Mouse (Mus musculus) forebrain, embryonic 13.5 days (tissue): ENCODE measurements around the gene Sacs. TPM values are rescaled to one million over a fixed set of nuclear protein-coding genes. Genes with fewer than 3 reads are reported as not detected.
"Not testable (repeated sequence)": the region's sequence is repeated elsewhere in the genome, so short reads cannot be mapped to it uniquely, and the experiment has no call there.

ENCODE experiments used
- ATAC-seq: fragments of 200-750 bp; cut with Nextera tagmentation; 2 replicates; pipeline ENCODE4 v1.8.0; 2017
- H3K27ac ChIP-seq: fragments of 300-500 bp; sonication (generic); 2 replicates; pipeline ENCODE4 v1.5.1; 2015; ENCODE audit warnings: inconsistent platforms, mild to moderate bottlenecking, moderate library complexity
- H3K27me3 ChIP-seq: fragments of 300-500 bp; sonication (generic); 2 replicates; pipeline ENCODE4 v1.6.1; 2015; ENCODE audit warnings: mild to moderate bottlenecking, inconsistent platforms
- H3K36me3 ChIP-seq: fragments of 300-500 bp; sonication (generic); 2 replicates; pipeline ENCODE4 v1.6.1; 2015; ENCODE audit warnings: mild to moderate bottlenecking, inconsistent platforms; ENCODE audit not compliant: poor library complexity, severe bottlenecking
- H3K4me1 ChIP-seq: fragments of 300-500 bp; sonication (generic); 2 replicates; pipeline ENCODE4 v1.6.1; 2015; ENCODE audit warnings: inconsistent platforms
- H3K4me2 ChIP-seq: fragments of 300-500 bp; sonication (generic); 2 replicates; pipeline ENCODE4 v1.6.1; 2015; ENCODE audit warnings: inconsistent platforms, mild to moderate bottlenecking, moderate library complexity
- H3K4me3 ChIP-seq: fragments of 300-500 bp; sonication (generic); 2 replicates; pipeline ENCODE4 v1.5.1; 2015; ENCODE audit warnings: mild to moderate bottlenecking, inconsistent platforms
- H3K9ac ChIP-seq: fragments of 300-500 bp; sonication (generic); 2 replicates; pipeline ENCODE4 v1.6.1; 2015; ENCODE audit warnings: mild to moderate bottlenecking, inconsistent platforms
- H3K9me3 ChIP-seq: fragments of 300-500 bp; sonication (generic); replicated peaks from 2 replicates; pipeline ENCODE4 v1.6.1; 2016; ENCODE audit warnings: inconsistent platforms
- WGBS: fragments of 180-500 bp; shearing (Covaris S2); methylation state at CpG from one replicate; pipeline ENCODE4 v1.1.7; 2015; 5-methylcytosine and 5-hydroxymethylcytosine counted together
- polyA plus RNA-seq: library from polyadenylated mRNA; unstranded; fragments of >200 nt; fragmentation: Nextera tagmentation; extraction: Ambion mirVana; gene quantifications from 2 replicates; pipeline ENCODE4 v1.2.1, GENCODE M21; 2015

Gene Sacs
- polyA plus RNA-seq, result 6.5 and 7.4 TPM in 2 replicates

DNA sequence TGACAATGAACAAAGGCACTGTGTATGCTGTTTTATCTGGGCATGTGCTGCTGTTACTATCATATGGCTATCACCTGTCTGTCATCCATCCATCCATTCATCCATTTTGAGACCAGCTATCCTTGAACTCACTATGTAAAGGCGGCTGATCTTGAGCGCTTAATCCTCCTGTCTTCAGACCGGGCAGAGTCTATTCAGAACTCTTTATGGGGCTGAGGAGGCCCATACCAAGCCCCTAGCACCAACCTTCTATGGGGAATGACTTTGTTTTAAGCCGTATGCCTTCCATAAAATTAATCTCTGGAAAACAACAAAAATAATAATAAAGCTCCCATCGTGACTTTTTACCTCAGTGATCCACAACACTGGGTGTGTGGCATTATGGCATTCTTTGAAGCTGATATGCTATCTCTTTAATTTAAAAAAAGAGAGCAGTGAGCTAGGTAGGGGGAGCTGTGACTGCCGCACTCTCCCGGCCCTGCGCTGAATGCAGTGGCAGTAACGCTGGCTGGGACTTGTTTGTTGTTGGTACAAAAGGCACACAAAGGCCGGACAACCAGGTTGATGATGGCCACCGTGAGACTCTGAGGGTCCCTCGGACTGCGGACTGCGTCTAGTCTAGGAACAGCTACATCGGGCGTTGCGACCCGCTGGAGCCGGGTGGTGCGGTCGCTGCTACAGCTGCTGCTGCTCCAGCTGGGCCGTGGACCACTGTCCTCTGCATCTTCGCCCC is at the start of gene Sacs:
Gene Sacs (plus strand): TSS at position 464 of the 733 bp plus-strand sequence.
- Histone ChIP-seq H3K9me3 (no peaks in the 10 kb centered on the region), H3K27ac (no peak within 1 kb of the TSS), H3K4me2 (peak within 1 kb of the TSS; percentile 70), H3K36me3 (no peaks in the 10 kb centered on the region), H3K4me1 (peaks cover 9% of the 10 kb centered on the region; the same call in 1 of the 2 replicates), H3K4me3 (peak within 1 kb of the TSS; percentile 55), H3K9ac (peak within 1 kb of the TSS; percentile 81), H3K27me3 (peaks cover 6% of the 10 kb centered on the region; the same call in 1 of the 2 replicates)
- 3% methylated on average over 23 of the region's 23 CpGs for WGBS
- peak; percentile 90 for ATAC-seq

DNA sequence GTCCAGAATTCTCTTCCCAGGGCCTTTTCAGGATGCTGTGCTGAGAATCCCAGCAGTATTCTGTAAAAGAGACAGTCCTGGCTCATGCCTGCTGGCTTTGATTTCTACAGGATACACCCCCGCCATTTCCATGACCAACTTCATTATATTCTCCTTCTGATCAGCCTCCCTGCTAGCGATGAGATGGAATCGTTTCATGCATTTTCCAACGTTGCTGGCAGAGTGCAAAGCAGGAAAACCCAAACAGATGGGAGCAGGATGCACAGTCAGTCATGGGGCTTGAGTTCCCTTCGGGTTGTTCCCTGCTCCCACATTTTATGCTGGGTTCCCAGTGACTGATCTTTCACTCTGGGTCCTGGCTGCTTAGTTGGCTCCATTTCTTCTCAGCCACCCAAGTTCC is 47.3 kb upstream of the Sacs start:
- no peak for ATAC-seq
- H3K27ac ChIP-seq, result no peak overlapping the region
- no peaks in the 10 kb centered on the region for H3K36me3 ChIP-seq
- H3K4me1 ChIP-seq, result no peaks in the 10 kb centered on the region
- H3K9me3 ChIP-seq, result no peaks in the 10 kb centered on the region
- H3K4me3 ChIP-seq, result no peak overlapping the region
- no peak overlapping the region for H3K4me2 ChIP-seq
- H3K9ac ChIP-seq, result no peak overlapping the region
- H3K27me3 ChIP-seq, result no peaks in the 10 kb centered on the region
- WGBS, result 82% methylated on average over 5 of the region's 5 CpGs

DNA sequence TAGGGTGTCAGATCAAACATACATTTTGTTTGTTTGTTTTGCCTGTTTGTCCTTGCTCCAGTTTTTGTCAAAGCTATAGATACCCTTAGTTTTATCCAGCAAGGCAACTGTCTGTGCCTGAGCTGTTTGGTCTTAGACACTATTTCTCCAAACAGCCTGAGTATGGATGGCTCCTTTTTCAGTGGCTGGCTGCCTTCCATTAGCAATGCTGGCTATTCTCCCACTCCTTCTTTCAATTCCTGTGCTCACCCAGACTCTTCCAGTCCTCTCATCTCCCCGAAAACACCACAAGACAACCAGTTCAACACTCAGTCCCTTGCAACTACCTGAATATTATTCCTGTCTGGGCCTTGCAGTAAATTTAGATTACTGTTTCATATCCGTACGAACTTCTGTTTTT is 46.2 kb upstream of the Sacs start:
- Histone ChIP-seq H3K27ac (no peak overlapping the region), H3K4me2 (no peak overlapping the region), H3K9me3 (no peaks in the 10 kb centered on the region), H3K36me3 (no peaks in the 10 kb centered on the region), H3K4me3 (no peak overlapping the region), H3K4me1 (no peaks in the 10 kb centered on the region), H3K27me3 (no peaks in the 10 kb centered on the region), H3K9ac (no peak overlapping the region)
- ATAC-seq, result no peak
- 90% methylated on average over 3 of the region's 3 CpGs for WGBS

DNA sequence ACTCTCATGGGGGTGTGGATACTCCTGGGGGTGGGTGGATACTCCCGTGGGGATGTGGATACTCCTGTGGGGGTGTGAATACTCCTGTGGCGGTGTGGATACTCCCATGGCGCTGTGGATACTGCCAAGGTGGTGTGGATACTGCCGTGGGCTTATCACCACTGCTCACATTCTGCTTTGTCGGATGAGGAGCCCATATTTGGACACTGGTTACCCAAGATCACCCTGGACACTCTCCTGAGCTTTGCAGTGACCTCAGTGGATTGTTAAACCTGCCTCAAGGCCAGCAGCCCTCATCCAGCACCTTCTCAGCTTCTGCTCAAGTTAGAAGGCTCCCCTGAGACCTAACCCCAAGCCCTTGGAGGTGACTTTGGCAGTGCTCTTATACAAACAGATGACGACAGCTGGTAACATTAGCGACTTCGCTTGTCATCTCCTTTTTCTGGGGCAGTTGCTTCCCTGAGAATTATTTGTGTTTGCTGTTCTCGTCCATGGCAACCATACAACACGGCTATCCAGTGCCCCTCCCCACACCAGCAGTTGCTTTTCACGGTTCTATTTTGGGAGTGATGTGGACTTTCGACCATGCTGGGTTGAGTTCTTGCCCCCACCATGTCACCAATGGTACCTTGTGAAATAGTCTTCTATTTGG is 40.2 kb upstream of the Sacs start:
- H3K27me3 ChIP-seq, result no peaks in the 10 kb centered on the region
- no peaks in the 10 kb centered on the region for H3K9me3 ChIP-seq
- H3K4me1 ChIP-seq, result no peaks in the 10 kb centered on the region
- no peak overlapping the region for H3K27ac ChIP-seq
- no peaks in the 10 kb centered on the region for H3K36me3 ChIP-seq
- no peak overlapping the region for H3K4me2 ChIP-seq
- 91% methylated on average over 12 of the region's 12 CpGs for WGBS
- no peak for ATAC-seq
- no peak overlapping the region for H3K4me3 ChIP-seq
- H3K9ac ChIP-seq, result no peak overlapping the region

DNA sequence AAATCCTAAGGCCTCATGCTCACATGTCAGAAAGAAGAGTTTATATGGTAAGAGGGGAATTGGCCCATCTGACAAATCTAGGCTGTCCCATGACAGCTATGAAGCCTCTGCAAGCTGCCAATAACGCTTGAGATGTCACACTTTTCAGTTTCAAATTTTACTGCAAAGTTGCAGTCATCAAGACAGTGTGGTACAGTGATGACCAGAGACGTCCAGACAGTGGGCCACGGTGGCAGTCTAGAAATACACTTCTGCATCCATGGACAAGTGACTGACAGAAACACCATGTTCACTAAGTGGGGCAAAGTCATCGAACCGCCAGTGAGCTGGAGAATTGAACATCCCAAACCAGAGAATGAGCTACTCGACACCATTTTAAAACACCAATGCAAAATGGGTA is 37.5 kb upstream of the Sacs start:
- Histone ChIP-seq H3K27ac (no peak overlapping the region), H3K27me3 (no peaks in the 10 kb centered on the region), H3K4me1 (no peaks in the 10 kb centered on the region), H3K4me2 (no peak overlapping the region), H3K9ac (no peak overlapping the region), H3K36me3 (no peaks in the 10 kb centered on the region), H3K4me3 (no peak overlapping the region), H3K9me3 (no peaks in the 10 kb centered on the region)
- WGBS, result 87% methylated on average over 6 of the region's 6 CpGs
- no peak for ATAC-seq

DNA sequence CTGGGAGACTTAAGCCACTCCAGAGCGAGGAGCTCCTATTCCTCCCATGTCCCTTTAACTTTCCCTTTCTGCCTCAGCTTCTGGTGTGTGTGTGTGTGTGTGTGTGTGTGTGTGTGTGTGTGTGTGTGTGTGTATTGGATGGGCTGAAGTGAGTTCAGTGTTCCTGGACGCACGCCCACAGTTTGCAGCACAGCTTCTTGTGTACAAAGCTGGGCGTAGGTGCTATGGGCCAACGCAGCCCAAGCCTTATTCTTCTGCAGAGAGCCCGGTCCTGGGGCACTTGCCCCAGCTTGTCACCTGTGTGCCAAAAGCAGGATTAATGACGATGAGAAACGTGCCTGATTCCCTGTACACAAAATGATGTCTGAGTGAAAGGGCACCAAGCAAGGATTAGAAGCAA is 31.9 kb upstream of the Sacs start:
- WGBS, result 67% methylated on average over 8 of the region's 8 CpGs
- peaks cover 2% of the 10 kb centered on the region; the same call in 1 of the 2 replicates for H3K4me1 ChIP-seq
- no peak overlapping the region for H3K9ac ChIP-seq
- no peak overlapping the region for H3K4me3 ChIP-seq
- H3K36me3 ChIP-seq, result no peaks in the 10 kb centered on the region
- ATAC-seq, result no peak
- no peak overlapping the region for H3K27ac ChIP-seq
- H3K4me2 ChIP-seq, result no peak overlapping the region
- H3K9me3 ChIP-seq, result no peaks in the 10 kb centered on the region
- H3K27me3 ChIP-seq, result no peaks in the 10 kb centered on the region

DNA sequence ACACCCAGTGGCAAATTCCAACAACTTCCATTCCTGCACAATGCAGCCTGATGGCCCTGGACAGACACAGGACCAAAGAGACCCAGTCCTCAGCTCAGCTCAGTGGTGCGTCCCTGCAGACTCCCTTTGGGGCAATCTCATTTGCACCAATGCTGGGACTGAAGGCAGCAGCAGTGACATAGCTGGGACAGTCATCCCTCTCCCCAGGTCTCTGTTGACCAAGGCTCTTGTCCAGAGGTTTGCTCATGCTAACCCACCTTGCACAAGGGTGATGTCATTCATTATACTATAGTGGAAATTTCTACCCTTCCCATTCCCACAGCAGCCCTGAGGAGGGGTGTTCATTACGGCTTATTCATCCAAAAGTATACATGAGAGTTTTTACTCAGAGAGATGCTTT is 29.6 kb upstream of the Sacs start:
- no peak for ATAC-seq
- Histone ChIP-seq H3K4me2 (no peak overlapping the region), H3K27me3 (no peaks in the 10 kb centered on the region)

DNA sequence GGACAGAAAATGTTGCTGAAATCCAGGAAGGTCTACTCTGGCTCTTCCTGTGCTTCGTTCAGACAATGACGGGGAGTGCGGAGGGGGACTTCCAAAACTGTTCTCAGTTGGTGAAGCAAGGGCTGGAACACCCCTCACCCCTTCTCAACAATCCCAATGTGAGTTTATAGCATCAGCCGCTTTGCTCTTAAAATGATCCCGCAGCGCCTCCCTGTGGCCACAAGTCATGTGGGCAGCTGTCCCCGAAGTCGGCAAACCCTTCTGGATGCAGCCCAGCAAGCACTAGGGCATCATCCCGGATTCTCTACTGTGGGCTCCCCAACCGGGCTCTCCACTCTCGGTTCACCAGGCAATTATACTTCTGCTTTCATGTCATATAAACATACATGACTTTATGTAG is 25.9 kb upstream of the Sacs start:
- Histone ChIP-seq H3K9ac (no peak overlapping the region), H3K4me2 (peak overlapping the region; percentile 30; the same call in 1 of the 2 replicates), H3K4me3 (no peak overlapping the region), H3K4me1 (peaks cover 11% of the 10 kb centered on the region), H3K27me3 (no peaks in the 10 kb centered on the region), H3K27ac (no peak overlapping the region), H3K9me3 (no peaks in the 10 kb centered on the region), H3K36me3 (no peaks in the 10 kb centered on the region)
- WGBS, result 1% methylated on average over 11 of the region's 11 CpGs
- peak; percentile 57 for ATAC-seq

More for the DNA sequence above, 29.6 kb upstream of the Sacs start:
- Histone ChIP-seq H3K4me1 (peaks cover 11% of the 10 kb centered on the region), H3K27ac (no peak overlapping the region), H3K9ac (no peak overlapping the region), H3K4me3 (no peak overlapping the region), H3K36me3 (no peaks in the 10 kb centered on the region), H3K9me3 (no peaks in the 10 kb centered on the region)
- 75% methylated on average over 2 of the region's 2 CpGs for WGBS

DNA sequence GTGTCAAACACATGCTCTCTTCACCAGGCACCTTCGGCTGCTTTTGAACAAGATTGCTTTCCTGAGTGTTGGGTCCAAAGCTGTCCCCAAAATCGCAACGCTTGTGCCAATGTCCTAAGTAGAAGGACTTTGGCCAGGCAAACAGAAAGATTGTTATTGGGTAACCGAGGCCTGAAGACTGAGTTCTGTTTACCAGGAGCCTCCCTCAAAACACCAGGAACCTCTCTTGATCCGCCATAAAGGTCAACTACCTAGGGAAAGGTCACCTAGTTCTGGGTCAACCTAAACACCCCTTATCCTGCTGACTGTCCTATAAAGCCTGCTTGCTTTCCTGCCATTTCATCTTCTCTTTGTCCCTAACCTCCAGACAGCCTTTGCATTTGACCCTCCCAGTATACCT is 13.5 kb upstream of the Sacs start:
- Histone ChIP-seq H3K9ac (no peak overlapping the region), H3K36me3 (no peaks in the 10 kb centered on the region), H3K9me3 (no peaks in the 10 kb centered on the region), H3K4me1 (no peaks in the 10 kb centered on the region), H3K4me2 (no peak overlapping the region), H3K4me3 (no peak overlapping the region), H3K27ac (no peak overlapping the region), H3K27me3 (no peaks in the 10 kb centered on the region)
- WGBS, result 85% methylated on average over 5 of the region's 5 CpGs
- no peak for ATAC-seq

DNA sequence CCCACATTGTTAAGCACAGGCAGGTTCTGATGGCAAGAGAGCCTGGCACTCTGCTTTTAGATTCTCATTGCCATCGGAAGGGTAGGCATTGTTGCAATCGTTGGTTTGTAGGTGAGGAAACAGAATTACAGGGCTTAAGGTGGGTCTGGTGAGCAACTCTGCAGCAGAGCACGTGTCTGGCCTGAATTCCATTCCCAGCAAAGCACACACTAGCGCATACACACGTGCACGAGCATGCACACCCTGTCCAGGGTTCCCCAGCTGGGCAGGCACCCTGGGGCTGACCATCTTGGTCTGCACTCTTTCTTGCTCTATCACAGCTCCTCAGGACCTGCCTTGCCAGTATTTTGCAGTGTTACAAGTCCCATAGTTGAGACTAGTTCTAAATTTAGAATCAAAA is 13.1 kb upstream of the Sacs start:
- H3K4me3 ChIP-seq, result no peak overlapping the region
- no peaks in the 10 kb centered on the region for H3K9me3 ChIP-seq
- no peak overlapping the region for H3K4me2 ChIP-seq
- H3K27ac ChIP-seq, result no peak overlapping the region
- no peaks in the 10 kb centered on the region for H3K36me3 ChIP-seq
- H3K4me1 ChIP-seq, result no peaks in the 10 kb centered on the region
- no peaks in the 10 kb centered on the region for H3K27me3 ChIP-seq
- no peak overlapping the region for H3K9ac ChIP-seq
- ATAC-seq, result no peak
- WGBS, result 91% methylated on average over 6 of the region's 6 CpGs

DNA sequence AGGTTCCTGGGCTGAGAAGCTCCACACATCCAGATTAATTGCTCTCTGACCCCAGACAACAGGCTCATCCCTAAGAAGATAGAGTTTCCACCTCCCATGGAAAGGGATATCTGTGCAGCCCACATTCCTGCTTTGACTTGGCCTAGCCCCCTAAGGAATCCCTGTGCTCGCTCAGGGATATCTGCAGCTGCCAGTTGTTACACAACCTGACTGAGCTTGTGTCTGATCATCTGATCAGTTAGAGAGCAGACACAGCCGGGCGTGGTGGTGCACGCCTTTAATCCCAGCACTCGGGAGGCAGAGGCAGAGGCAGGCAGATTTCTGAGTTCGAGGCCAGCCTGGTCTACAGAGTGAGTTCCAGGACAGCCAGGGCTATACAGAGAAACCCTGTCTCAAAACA is 10.9 kb upstream of the Sacs start:
- not testable (repeated sequence) for H3K9ac ChIP-seq, ATAC-seq, H3K4me1 ChIP-seq, H3K27me3 ChIP-seq, H3K36me3 ChIP-seq, H3K27ac ChIP-seq, H3K4me3 ChIP-seq, H3K9me3 ChIP-seq, H3K4me2 ChIP-seq
- WGBS, result 88% methylated on average over 6 of the region's 6 CpGs

DNA sequence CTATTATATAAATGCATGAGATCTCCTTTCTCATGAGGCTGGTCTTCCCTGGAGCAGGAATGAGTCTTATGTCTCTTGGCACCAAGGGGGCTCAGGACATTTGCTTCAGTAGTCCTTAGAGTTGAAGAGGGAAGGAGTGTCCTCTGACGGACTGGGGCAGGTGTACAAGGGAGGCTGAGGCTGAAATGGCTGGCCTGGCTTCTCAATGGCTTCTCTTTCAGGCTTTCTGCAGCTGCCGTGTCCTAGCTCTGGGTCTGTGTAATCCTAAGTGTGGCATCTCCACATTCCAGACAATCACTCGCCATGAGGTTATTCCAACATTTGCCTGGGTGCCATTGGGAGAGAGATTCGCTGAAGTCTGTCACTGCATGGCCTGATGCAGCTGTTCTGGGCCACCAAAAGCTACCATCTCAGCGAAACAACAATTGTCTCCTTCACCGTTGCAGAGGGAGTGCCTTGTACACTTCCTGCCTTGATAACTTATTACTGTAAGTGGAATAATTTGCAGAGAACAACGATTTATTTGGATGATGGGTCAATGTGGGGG is 9.2 kb upstream of the Sacs start:
- no peak for ATAC-seq
- 84% methylated on average over 7 of the region's 7 CpGs for WGBS
- H3K4me1 ChIP-seq, result no peaks in the 10 kb centered on the region
- no peak overlapping the region for H3K9ac ChIP-seq
- H3K27me3 ChIP-seq, result no peaks in the 10 kb centered on the region
- H3K27ac ChIP-seq, result no peak overlapping the region
- H3K4me2 ChIP-seq, result no peak overlapping the region
- no peaks in the 10 kb centered on the region for H3K9me3 ChIP-seq
- H3K4me3 ChIP-seq, result no peak overlapping the region
- no peaks in the 10 kb centered on the region for H3K36me3 ChIP-seq
